Comparison of ENCODE assay signal across 27 mouse cellular contexts in genomic region chr14:20371854-20372253, GRCm38 (mm10).
"Had no signal": no experiment of that assay in that cellular context is flagged by ENCODE, and none has a peak within 500 bp of the region (broad histone marks: within the 10 kb centered on the region; RNA-seq: fewer than 3 reads in every experiment).

No protein-coding gene starts in this region.

- H3K4me1 ChIP-seq: heart, embryonic 10.5 days; hindbrain, embryonic 10.5 days; hindbrain, embryonic 12.5 days; intestine, embryonic 15.5 days; kidney, embryonic 15.5 days; limb, embryonic 10.5 days; limb, embryonic 12.5 days had no signal

- H3K9me3 ChIP-seq: heart, embryonic 10.5 days; heart, embryonic 12.5 days; hindbrain, embryonic 10.5 days; hindbrain, embryonic 12.5 days; intestine, embryonic 15.5 days; kidney, embryonic 15.5 days; limb, embryonic 10.5 days; limb, embryonic 12.5 days; liver, embryonic 13.5 days had no signal

- H3K27me3 ChIP-seq: heart, embryonic 12.5 days; hindbrain, embryonic 12.5 days; intestine, embryonic 15.5 days; kidney, embryonic 15.5 days; limb, embryonic 12.5 days; liver, embryonic 13.5 days had no signal

- DNase-seq: gastrocnemius, postnatal 14 days; gastrocnemius, postnatal 36 days; heart, adult 18-20 months; heart, postnatal 10 days; heart, postnatal 4 days; kidney, adult 2 months; kidney, adult 9 months; kidney, postnatal 10 days; kidney, postnatal 25 days; kidney, postnatal 4 days; layer of hippocampus, adult 9-11 months; layer of hippocampus, postnatal 36 days; liver; liver, embryonic 13.5 days had no signal

- H3K9ac ChIP-seq: heart, embryonic 12.5 days; hindbrain, embryonic 12.5 days; hindbrain, embryonic 14.5 days; intestine, embryonic 15.5 days; kidney, embryonic 15.5 days; limb, embryonic 12.5 days; liver, embryonic 13.5 days had no signal

- H3K4me2 ChIP-seq: heart, embryonic 12.5 days; hindbrain, embryonic 12.5 days; hindbrain, embryonic 14.5 days; intestine, embryonic 15.5 days; kidney, embryonic 15.5 days; limb, embryonic 12.5 days; liver, embryonic 11.5 days; liver, embryonic 13.5 days had no signal

- ATAC-seq: hindbrain, embryonic 16.5 days; inflammation-experienced regulatory T-cells, adult 6 months; intestine, embryonic 15.5 days; intestine, postnatal 0 days had no signal

- H3K4me3 ChIP-seq: heart, embryonic 10.5 days; heart, embryonic 12.5 days; hindbrain, embryonic 10.5 days; hindbrain, embryonic 12.5 days; intestine, embryonic 15.5 days; kidney, embryonic 15.5 days; limb, embryonic 10.5 days; limb, embryonic 12.5 days; liver, embryonic 13.5 days had no signal

- H3K27ac ChIP-seq: heart, embryonic 10.5 days; hindbrain, embryonic 10.5 days; hindbrain, embryonic 12.5 days; hindbrain, embryonic 14.5 days; intestine, embryonic 15.5 days; kidney, embryonic 15.5 days; limb, embryonic 10.5 days; limb, embryonic 12.5 days; liver, embryonic 13.5 days had no signal
